Mouse (Mus musculus) embryonic facial prominence, embryonic 11.5 days (tissue): Measurements from ENCODE around the gene Rdm1. TPM values are rescaled to one million over a fixed set of nuclear protein-coding genes. Genes with fewer than 3 reads are reported as not detected.

Source experiments
- ATAC-seq: fragments of 200-750 bp; cut with Nextera tagmentation; replicated peaks from 2 replicates; pipeline ENCODE4 v1.8.0; 2017; ENCODE audit warnings: low read depth; ENCODE audit not compliant: insufficient number of reproducible peaks, low FRiP score, low TSS enrichment
- DNase-seq: peaks from one replicate; pipeline ENCODE4 v3.0.0-alpha.2; 2015; ENCODE audit warnings: low spot score
- H3K27ac ChIP-seq: fragments of 300-500 bp; sonication (generic); replicated peaks from 2 replicates; pipeline ENCODE4 v1.5.1; 2014; ENCODE audit warnings: mild to moderate bottlenecking, low read depth, low read length, control low read depth
- H3K27me3 ChIP-seq: fragments of 300-500 bp; sonication (generic); 2 replicates; pipeline ENCODE4 v1.6.1; 2014; ENCODE audit warnings: mild to moderate bottlenecking, low read length, moderate library complexity, mixed read lengths; ENCODE audit not compliant: control insufficient read depth, insufficient read depth
- H3K36me3 ChIP-seq: fragments of 300-500 bp; sonication (generic); replicated peaks from 2 replicates; pipeline ENCODE4 v1.6.1; 2014; ENCODE audit warnings: low read depth, mild to moderate bottlenecking, low read length, moderate library complexity, mixed read lengths; ENCODE audit not compliant: control insufficient read depth, insufficient read depth
- H3K4me1 ChIP-seq: fragments of 300-500 bp; sonication (generic); 2 replicates; pipeline ENCODE4 v1.6.1; 2014; ENCODE audit warnings: low read length, mixed read lengths; ENCODE audit not compliant: control insufficient read depth, insufficient read depth
- H3K4me2 ChIP-seq: fragments of 300-500 bp; sonication (generic); 2 replicates; pipeline ENCODE4 v1.6.1; 2014; ENCODE audit warnings: low read depth, mild to moderate bottlenecking, control low read depth, low read length, moderate library complexity
- H3K4me3 ChIP-seq: fragments of 300-500 bp; sonication (generic); 2 replicates; pipeline ENCODE4 v1.5.1; 2014; ENCODE audit warnings: low read depth, low read length, control low read depth
- H3K9ac ChIP-seq: fragments of 300-500 bp; sonication (generic); replicated peaks from 2 replicates; pipeline ENCODE4 v1.6.1; 2014; ENCODE audit warnings: mild to moderate bottlenecking, control low read depth, low read length
- H3K9me3 ChIP-seq: fragments of 300-500 bp; sonication (generic); replicated peaks from 2 replicates; pipeline ENCODE4 v1.6.1; 2016; ENCODE audit warnings: mild to moderate bottlenecking, low read length, inconsistent platforms, mixed read lengths; ENCODE audit not compliant: control insufficient read depth
- WGBS: fragments of 180-500 bp; shearing (Covaris S2); extraction: QIAGEN DNeasy Blood & Tissue Kit; methylation state at CpG from one replicate; pipeline ENCODE4 v1.1.7; 2014; 5-methylcytosine and 5-hydroxymethylcytosine counted together
- polyA plus RNA-seq: library from polyadenylated mRNA; unstranded; fragments of >200 nt; fragmentation: Nextera tagmentation; extraction: Ambion mirVana; gene quantifications from 2 replicates; pipeline ENCODE4 v1.2.1, GENCODE M21; 2014

Gene Rdm1
- polyA plus RNA-seq, 1 experiment from 2014 or later, result 43.0 TPM

- Histone ChIP-seq H3K36me3 (no peaks in the 10 kb centered on the region), H3K4me2 (no peak overlapping the region), H3K4me1 (no peaks in the 10 kb centered on the region), H3K9ac (no peak overlapping the region), H3K9me3 (no peaks in the 10 kb centered on the region), H3K27me3 (no peaks in the 10 kb centered on the region), H3K4me3 (no peak overlapping the region), H3K27ac (no peak overlapping the region)
- no peak for DNase-seq
- WGBS, result 44% methylated on average over 11 of the region's 11 CpGs
- no peak for ATAC-seq
Observed at GRCm38 (mm10) chr11:101610445-101610844, 16.6 kb upstream of the Rdm1 start.

- no peaks in the 10 kb centered on the region for H3K9me3 ChIP-seq
- ATAC-seq (no peak), DNase-seq (no peak)
- no peak overlapping the region for H3K27ac ChIP-seq
- H3K4me3 ChIP-seq, result no peak overlapping the region
- no peaks in the 10 kb centered on the region for H3K27me3 ChIP-seq
- no peak overlapping the region for H3K4me2 ChIP-seq
- WGBS, result 73% methylated on average over 6 of the region's 6 CpGs
- no peaks in the 10 kb centered on the region for H3K36me3 ChIP-seq
- H3K9ac ChIP-seq, result no peak overlapping the region
- H3K4me1 ChIP-seq, result no peaks in the 10 kb centered on the region
Observed at GRCm38 (mm10) chr11:101613596-101613995, 13.4 kb upstream of the Rdm1 start.

GRCm38 (mm10) chr11:101614116-101614515 is 12.9 kb upstream of the Rdm1 start:
- DNase-seq, result no peak

GRCm38 (mm10) chr11:101615380-101615779 is 11.6 kb upstream of the Rdm1 start:
- Histone ChIP-seq H3K9me3 (no peaks in the 10 kb centered on the region), H3K27ac (no peak overlapping the region), H3K4me1 (no peaks in the 10 kb centered on the region), H3K9ac (no peak overlapping the region), H3K36me3 (no peaks in the 10 kb centered on the region), H3K4me3 (no peak overlapping the region), H3K4me2 (no peak overlapping the region), H3K27me3 (no peaks in the 10 kb centered on the region)
- WGBS, result 79% methylated on average over 6 of the region's 6 CpGs
- ATAC-seq (no peak), DNase-seq (no peak)

More at GRCm38 (mm10) chr11:101614116-101614515, 12.9 kb upstream of the Rdm1 start:
- no peaks in the 10 kb centered on the region for H3K9me3 ChIP-seq
- H3K9ac ChIP-seq, result no peak overlapping the region
- no peak overlapping the region for H3K4me3 ChIP-seq
- 70% methylated on average over 4 of the region's 4 CpGs for WGBS
- no peak overlapping the region for H3K4me2 ChIP-seq
- H3K27ac ChIP-seq, result no peak overlapping the region
- no peaks in the 10 kb centered on the region for H3K36me3 ChIP-seq
- no peaks in the 10 kb centered on the region for H3K27me3 ChIP-seq
- no peak for ATAC-seq
- H3K4me1 ChIP-seq, result no peaks in the 10 kb centered on the region

DNA sequence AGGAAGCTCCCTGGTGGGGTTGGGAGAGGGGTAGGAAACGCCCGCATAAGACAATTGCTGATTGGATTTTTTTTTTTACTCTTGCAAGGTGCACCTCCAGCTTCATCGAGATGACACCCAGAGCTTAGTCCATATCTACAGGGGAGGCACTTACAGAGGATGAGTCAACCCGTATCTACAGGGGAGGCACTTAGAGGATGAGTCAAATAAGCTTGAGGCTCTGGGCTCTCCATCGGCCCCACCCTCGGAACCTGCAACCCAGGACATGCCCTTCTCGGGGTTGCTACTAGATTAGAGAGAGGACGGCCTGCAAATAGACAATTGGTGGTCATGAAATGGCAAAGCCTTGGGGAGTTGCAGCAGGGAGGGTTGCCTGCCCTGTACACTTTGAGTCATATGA is 10.9 kb upstream of the Rdm1 start:
- Histone ChIP-seq H3K27ac (no peak overlapping the region), H3K4me1 (no peaks in the 10 kb centered on the region), H3K36me3 (no peaks in the 10 kb centered on the region), H3K9me3 (no peaks in the 10 kb centered on the region), H3K27me3 (no peaks in the 10 kb centered on the region), H3K9ac (no peak overlapping the region), H3K4me3 (no peak overlapping the region), H3K4me2 (no peak overlapping the region)
- DNase-seq, result no peak
- no peak for ATAC-seq
- 91% methylated on average over 8 of the region's 8 CpGs for WGBS

- peak; percentile 28 for DNase-seq
- Histone ChIP-seq H3K4me3 (no peak overlapping the region), H3K9me3 (no peaks in the 10 kb centered on the region), H3K27me3 (no peaks in the 10 kb centered on the region), H3K27ac (no peak overlapping the region), H3K36me3 (no peaks in the 10 kb centered on the region), H3K9ac (no peak overlapping the region), H3K4me1 (no peaks in the 10 kb centered on the region), H3K4me2 (no peak overlapping the region)
- no peak for ATAC-seq
- WGBS, result 19% methylated on average over 18 of the region's 18 CpGs
Observed at GRCm38 (mm10) chr11:101616948-101617767, 9.8 kb upstream of the Rdm1 start.

DNA sequence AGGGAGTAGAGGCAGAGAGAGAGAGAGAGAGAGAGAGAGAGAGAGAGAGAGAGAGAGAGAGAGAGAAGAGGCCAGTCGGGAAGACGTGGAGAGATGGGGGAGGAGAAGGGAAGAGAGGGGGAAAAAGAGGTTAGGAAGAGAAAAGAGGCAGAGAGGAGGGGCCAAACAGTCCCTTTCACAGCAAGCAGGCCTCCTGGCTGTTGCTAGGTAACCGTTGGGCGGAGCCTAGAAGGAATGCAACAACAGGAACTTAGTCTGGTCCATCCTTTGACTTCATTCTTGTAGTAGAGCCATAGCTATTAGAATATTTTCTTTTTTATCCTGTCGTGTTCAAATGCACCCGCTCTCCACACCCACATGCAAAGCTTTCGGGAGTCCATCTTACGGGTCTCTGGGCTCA is 9.1 kb upstream of the Rdm1 start:
- DNase-seq (peak; percentile 89), ATAC-seq (0 out of 2 replicates have a peak, but pooled peaks have one; percentile 55)
- H3K4me2 ChIP-seq, result no peak overlapping the region
- no peaks in the 10 kb centered on the region for H3K4me1 ChIP-seq
- H3K27me3 ChIP-seq, result no peaks in the 10 kb centered on the region
- no peak overlapping the region for H3K4me3 ChIP-seq
- no peak overlapping the region for H3K9ac ChIP-seq
- no peaks in the 10 kb centered on the region for H3K9me3 ChIP-seq
- no peak overlapping the region for H3K27ac ChIP-seq
- no peaks in the 10 kb centered on the region for H3K36me3 ChIP-seq
- 5% methylated on average over 8 of the region's 8 CpGs for WGBS

DNA sequence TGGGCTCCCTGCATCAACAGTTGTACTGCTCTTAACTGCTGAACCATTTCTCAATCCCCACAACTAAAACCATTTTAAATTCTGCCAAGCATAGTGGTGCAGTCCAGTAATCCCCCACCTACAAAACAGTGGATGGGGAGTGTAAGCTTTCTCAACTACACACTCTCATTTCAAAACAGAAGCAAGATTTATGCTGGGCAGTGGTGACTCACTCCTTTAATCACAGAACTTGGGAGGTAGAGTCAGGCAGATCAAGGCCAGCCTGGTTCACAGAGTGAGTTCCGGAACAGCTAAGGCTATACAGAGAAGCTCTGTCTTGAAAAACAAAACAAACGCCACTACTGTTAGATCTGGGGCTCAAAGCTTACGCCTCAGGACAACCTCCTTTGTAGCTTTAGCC is 8.4 kb upstream of the Rdm1 start:
- no peaks in the 10 kb centered on the region for H3K4me1 ChIP-seq
- no peak for ATAC-seq
- no peak overlapping the region for H3K4me2 ChIP-seq
- no peaks in the 10 kb centered on the region for H3K9me3 ChIP-seq
- 68% methylated on average over 3 of the region's 3 CpGs for WGBS
- no peak overlapping the region for H3K4me3 ChIP-seq
- DNase-seq, result no peak
- H3K9ac ChIP-seq, result no peak overlapping the region
- H3K27ac ChIP-seq, result no peak overlapping the region
- no peaks in the 10 kb centered on the region for H3K36me3 ChIP-seq
- no peaks in the 10 kb centered on the region for H3K27me3 ChIP-seq
